Mouse (Mus musculus): ENCODE measurements around the gene Mvp. TPM values are rescaled to one million over a fixed set of nuclear protein-coding genes. Genes with fewer than 3 reads are reported as not detected.

Gene Mvp
- polyA plus RNA-seq, 2 experiments: 7.9 TPM

GRCm38 (mm10) chr7:126959780-126960179 lies 54.6 kb downstream of the Mvp start:
- no peaks in the 10 kb centered on the region for H3K36me3 ChIP-seq (ENCODE audit: control insufficient read depth, insufficient read depth, low read length)

GRCm38 (mm10) chr7:126955125-126955524 lies 59.3 kb downstream of the Mvp start:
- ATAC-seq (ENCODE audit: low FRiP score, low read depth) (no peak), DNase-seq (ENCODE audit: low spot score) (no peak)
- no peak for TF ChIP-seq POLR2A (IDR thresholded peaks at IDR 0.05; ENCODE audit: borderline replicate concordance, extremely low read depth, insufficient read depth, insufficient read length)
- Histone ChIP-seq H3K36me3 (ENCODE audit: control insufficient read depth, insufficient read depth, low read length) (no peaks in the 10 kb centered on the region), H3K9ac (ENCODE audit: low read depth, low read length, severe bottlenecking) (no peak overlapping the region), H3K9me3 (ENCODE audit: control insufficient read depth, low read length) (no peaks in the 10 kb centered on the region), H3K27me3 (ENCODE audit: control insufficient read depth, insufficient read depth, low read length) (peaks cover 16% of the 10 kb centered on the region), H3K27ac (replicated peaks; ENCODE audit: low read depth, low read length) (no peak overlapping the region), H3K4me3 (replicated peaks; ENCODE audit: low read length) (no peak overlapping the region), H3K4me1 (ENCODE audit: control insufficient read depth, insufficient read depth, low read length) (peaks cover 5% of the 10 kb centered on the region; the same call in 1 of the 2 replicates), H3K4me2 (replicated peaks; ENCODE audit: low read depth, low read length, severe bottlenecking) (no peak overlapping the region)
- 60% methylated on average over 3 of the region's 3 CpGs for WGBS

More at GRCm38 (mm10) chr7:126959780-126960179, 54.6 kb downstream of the Mvp start:
- TF ChIP-seq POLR2A (IDR thresholded peaks at IDR 0.05; ENCODE audit: borderline replicate concordance, extremely low read depth, insufficient read depth, insufficient read length): no peak
- no peak for ATAC-seq (ENCODE audit: low FRiP score, low read depth)
- Histone ChIP-seq H3K27me3 (ENCODE audit: control insufficient read depth, insufficient read depth, low read length) (peaks cover 20% of the 10 kb centered on the region), H3K9ac (ENCODE audit: low read depth, low read length, severe bottlenecking) (no peak overlapping the region), H3K9me3 (ENCODE audit: control insufficient read depth, low read length) (no peaks in the 10 kb centered on the region), H3K27ac (replicated peaks; ENCODE audit: low read depth, low read length) (no peak overlapping the region), H3K4me3 (replicated peaks; ENCODE audit: low read length) (no peak overlapping the region), H3K4me1 (ENCODE audit: control insufficient read depth, insufficient read depth, low read length) (no peaks in the 10 kb centered on the region), H3K4me2 (replicated peaks; ENCODE audit: low read depth, low read length, severe bottlenecking) (no peak overlapping the region)
- WGBS: 66% methylated on average over 9 of the region's 9 CpGs
- no peak for DNase-seq (ENCODE audit: low spot score)

GRCm38 (mm10) chr7:126952646-126953045 lies 61.8 kb downstream of the Mvp start:
- no peak overlapping the region for H3K9ac ChIP-seq (ENCODE audit: low read depth, low read length, severe bottlenecking)
- peaks cover 8% of the 10 kb centered on the region; the same call in 1 of the 2 replicates for H3K4me1 ChIP-seq (ENCODE audit: control insufficient read depth, insufficient read depth, low read length)
- 6% methylated on average over 7 of the region's 8 CpGs for WGBS
- H3K27ac ChIP-seq (replicated peaks; ENCODE audit: low read depth, low read length): no peak overlapping the region
- no peak overlapping the region for H3K4me3 ChIP-seq (replicated peaks; ENCODE audit: low read length)
- no peak for TF ChIP-seq POLR2A (IDR thresholded peaks at IDR 0.05; ENCODE audit: borderline replicate concordance, extremely low read depth, insufficient read depth, insufficient read length)
- peaks cover 19% of the 10 kb centered on the region for H3K27me3 ChIP-seq (ENCODE audit: control insufficient read depth, insufficient read depth, low read length)
- H3K9me3 ChIP-seq (ENCODE audit: control insufficient read depth, low read length): no peaks in the 10 kb centered on the region
- no peaks in the 10 kb centered on the region for H3K36me3 ChIP-seq (ENCODE audit: control insufficient read depth, insufficient read depth, low read length)
- peak overlapping the region; percentile 15; the same call in 1 of the 2 replicates for H3K4me2 ChIP-seq (replicated peaks; ENCODE audit: low read depth, low read length, severe bottlenecking)
- DNase-seq (ENCODE audit: low spot score) (no peak), ATAC-seq (ENCODE audit: low FRiP score, low read depth) (no peak)

GRCm38 (mm10) chr7:126951741-126952140 lies 62.7 kb downstream of the Mvp start:
- DNase-seq (ENCODE audit: low spot score): no peak
- Histone ChIP-seq H3K4me3 (replicated peaks; ENCODE audit: low read length) (no peak overlapping the region), H3K36me3 (ENCODE audit: control insufficient read depth, insufficient read depth, low read length) (no peaks in the 10 kb centered on the region), H3K27ac (replicated peaks; ENCODE audit: low read depth, low read length) (no peak overlapping the region), H3K27me3 (ENCODE audit: control insufficient read depth, insufficient read depth, low read length) (peaks cover 19% of the 10 kb centered on the region), H3K4me2 (replicated peaks; ENCODE audit: low read depth, low read length, severe bottlenecking) (0 out of 2 replicates have a peak overlapping the region, but pooled peaks have one; percentile 1), H3K9me3 (ENCODE audit: control insufficient read depth, low read length) (no peaks in the 10 kb centered on the region), H3K4me1 (ENCODE audit: control insufficient read depth, insufficient read depth, low read length) (peaks cover 8% of the 10 kb centered on the region; the same call in 1 of the 2 replicates), H3K9ac (ENCODE audit: low read depth, low read length, severe bottlenecking) (no peak overlapping the region)
- no peak for TF ChIP-seq POLR2A (IDR thresholded peaks at IDR 0.05; ENCODE audit: borderline replicate concordance, extremely low read depth, insufficient read depth, insufficient read length)
- ATAC-seq (ENCODE audit: low FRiP score, low read depth): no peak
- 34% methylated on average over 4 of the region's 4 CpGs for WGBS

GRCm38 (mm10) chr7:126950647-126951615 lies 63.5 kb downstream of the Mvp start:
- Histone ChIP-seq H3K27me3 (ENCODE audit: control insufficient read depth, insufficient read depth, low read length) (peaks cover 19% of the 10 kb centered on the region), H3K36me3 (ENCODE audit: control insufficient read depth, insufficient read depth, low read length) (peaks cover 2% of the 10 kb centered on the region; the same call in 1 of the 2 replicates), H3K4me2 (replicated peaks; ENCODE audit: low read depth, low read length, severe bottlenecking) (no peak overlapping the region), H3K9me3 (ENCODE audit: control insufficient read depth, low read length) (no peaks in the 10 kb centered on the region), H3K4me1 (ENCODE audit: control insufficient read depth, insufficient read depth, low read length) (peaks cover 8% of the 10 kb centered on the region; the same call in 1 of the 2 replicates), H3K4me3 (replicated peaks; ENCODE audit: low read length) (no peak overlapping the region), H3K27ac (replicated peaks; ENCODE audit: low read depth, low read length) (no peak overlapping the region), H3K9ac (ENCODE audit: low read depth, low read length, severe bottlenecking) (no peak overlapping the region)
- ATAC-seq (ENCODE audit: low FRiP score, low read depth) (no peak), DNase-seq (ENCODE audit: low spot score) (no peak)
- 6% methylated on average over 26 of the region's 26 CpGs for WGBS
- TF ChIP-seq POLR2A (IDR thresholded peaks at IDR 0.05; ENCODE audit: borderline replicate concordance, extremely low read depth, insufficient read depth, insufficient read length): no peak

Data from limb, embryonic 14.5 days (tissue).